Mouse (Mus musculus) ES-E14 (cell line): ENCODE data around the gene App. TPM values are rescaled to one million over a fixed set of nuclear protein-coding genes. Genes with fewer than 3 reads are reported as not detected.

ENCODE experiments used
- DNase-seq: peaks from one replicate; pipeline ENCODE4 v3.0.0-alpha.2; 2013; ENCODE audit warnings: low read depth, low spot score
- H3K27ac ChIP-seq: 2 replicates; pipeline ENCODE4 v1.5.1; 2012; ENCODE audit warnings: low read depth, mild to moderate bottlenecking, low read length, moderate library complexity, mixed read lengths; ENCODE audit not compliant: poor library complexity, insufficient read depth, severe bottlenecking
- H3K36me3 ChIP-seq: 2 replicates; pipeline ENCODE4 v1.6.1; 2012; ENCODE audit warnings: mild to moderate bottlenecking, low read length, moderate library complexity, mixed read lengths; ENCODE audit not compliant: control insufficient read depth, poor library complexity, insufficient read depth, severe bottlenecking
- H3K4me1 ChIP-seq, 2 experiments: fragments of 150-350 bp in 1 of 2; sonication (generic) in 1 of 2; 2 replicates each; pipeline ENCODE4 v1.6.1; 2012; ENCODE audit warnings: low read length in 2 of 2, mild to moderate bottlenecking in 1 of 2, mixed read lengths in 1 of 2; ENCODE audit not compliant: control insufficient read depth in 2 of 2, insufficient read depth in 2 of 2, poor library complexity in 1 of 2
- H3K4me3 ChIP-seq, 2 experiments: fragments of 150-350 bp in 1 of 2; sonication (generic) in 1 of 2; 2 replicates each; pipeline ENCODE4 v1.5.1; 2012; ENCODE audit warnings: low read length in 2 of 2, low read depth in 1 of 2, mild to moderate bottlenecking in 1 of 2, mixed read lengths in 1 of 2; ENCODE audit not compliant: insufficient read depth in 1 of 2, poor library complexity in 1 of 2, severe bottlenecking in 1 of 2
- H3K9ac ChIP-seq: 2 replicates; pipeline ENCODE4 v1.6.1; 2012; ENCODE audit warnings: low read depth, mild to moderate bottlenecking, low read length, mixed read lengths; ENCODE audit not compliant: poor library complexity, insufficient read depth, severe bottlenecking
- H3K9me3 ChIP-seq: fragments of 150-350 bp; sonication (generic); 2 replicates; pipeline ENCODE4 v1.6.1; 2012; ENCODE audit warnings: low read depth, mild to moderate bottlenecking, low read length; ENCODE audit not compliant: control insufficient read depth, insufficient read depth
- CHD2 ChIP-seq: IDR thresholded peaks from 2 replicates; pipeline ENCODE4 v1.6.1; 2014; ENCODE audit warnings: mild to moderate bottlenecking, low read depth, low read length, inconsistent platforms
- HCFC1 ChIP-seq: IDR thresholded peaks from 2 replicates; pipeline ENCODE4 v1.6.1; 2012; ENCODE audit warnings: low read length, inconsistent platforms, borderline replicate concordance; ENCODE audit not compliant: insufficient read depth
- MAFK ChIP-seq: IDR thresholded peaks from 2 replicates; pipeline ENCODE4 v1.6.1; 2014; ENCODE audit warnings: mild to moderate bottlenecking, low read depth, low read length, inconsistent platforms; ENCODE audit not compliant: insufficient read depth
- ZC3H11A ChIP-seq: IDR thresholded peaks from 2 replicates; pipeline ENCODE4 v1.6.1; 2012; ENCODE audit warnings: low read depth, mild to moderate bottlenecking, inconsistent platforms, low read length, borderline replicate concordance
- ZNF384 ChIP-seq: IDR thresholded peaks from 2 replicates; pipeline ENCODE4 v1.6.1; 2012; ENCODE audit warnings: low read depth, low read length, inconsistent platforms
- in situ Hi-C, 2 experiments: fragments of 600-800 bp; cut with MboI; formaldehyde crosslinking; loops; one replicate each; pipeline ENCODE4 v1.15.1; 2025; ENCODE audit warnings: low sequenced_read_pairs in 2 of 2, inconsistent platforms in 1 of 2; ENCODE audit not compliant: unreplicated experiment in 2 of 2
- total RNA-seq: library from RNA; depleted of rRNA; stranded (reverse); fragments of 300-350 nt; gene quantifications from 2 replicates; pipeline ENCODE4 v1.2.3, GENCODE M21; 2012

The App gene
- total RNA-seq, 1 experiment, result 52.4 TPM

- TF ChIP-seq MAFK, result no peak
- TF ChIP-seq ZNF384, result no peak
- TF ChIP-seq CHD2, result no peak
- TF ChIP-seq HCFC1, result no peak
- no peak for TF ChIP-seq ZC3H11A
- Histone ChIP-seq H3K27ac (no peak overlapping the region), H3K9me3 (no peaks in the 10 kb centered on the region), H3K36me3 (no peaks in the 10 kb centered on the region), H3K9ac (no peak overlapping the region), H3K4me1 (no peaks in the 10 kb centered on the region; a peak in 1 of 4 replicates), H3K4me3 (no peak overlapping the region)
- in situ Hi-C loops, result no loop called here
- DNase-seq, result no peak
Measured at GRCm38 (mm10) chr16:85114742-85115141, 58.8 kb downstream of the App start.

- no peak for DNase-seq
- H3K4me1 ChIP-seq, result no peaks in the 10 kb centered on the region; a peak in 1 of 4 replicates
- H3K36me3 ChIP-seq, result no peaks in the 10 kb centered on the region
- H3K9me3 ChIP-seq, result no peaks in the 10 kb centered on the region
- in situ Hi-C loops, result no loop called here
- no peak overlapping the region for H3K9ac ChIP-seq
- H3K4me3 ChIP-seq, result no peak overlapping the region
- H3K27ac ChIP-seq, result no peak overlapping the region
- TF ChIP-seq HCFC1, result no peak
- no peak for TF ChIP-seq MAFK
- TF ChIP-seq CHD2, result no peak
- no peak for TF ChIP-seq ZC3H11A
- no peak for TF ChIP-seq ZNF384
Measured at GRCm38 (mm10) chr16:85113941-85114340, 59.6 kb downstream of the App start.

GRCm38 (mm10) chr16:85112254-85112653 is 61.3 kb downstream of the App start:
- no peak overlapping the region for H3K27ac ChIP-seq
- H3K4me1 ChIP-seq, result no peaks in the 10 kb centered on the region; a peak in 1 of 4 replicates
- no peak overlapping the region for H3K4me3 ChIP-seq
- TF ChIP-seq ZC3H11A, result no peak
- TF ChIP-seq HCFC1, result no peak
- no peak for TF ChIP-seq ZNF384
- TF ChIP-seq CHD2, result no peak
- TF ChIP-seq MAFK, result no peak
- in situ Hi-C loops, result no loop called here
- no peak overlapping the region for H3K9ac ChIP-seq
- DNase-seq, result no peak
- H3K9me3 ChIP-seq, result no peaks in the 10 kb centered on the region
- no peaks in the 10 kb centered on the region for H3K36me3 ChIP-seq

GRCm38 (mm10) chr16:85110428-85110827 is 63.1 kb downstream of the App start:
- in situ Hi-C loops, result no loop called here
- Histone ChIP-seq H3K9me3 (no peaks in the 10 kb centered on the region), H3K36me3 (no peaks in the 10 kb centered on the region), H3K4me1 (no peaks in the 10 kb centered on the region; a peak in 1 of 4 replicates), H3K4me3 (no peak overlapping the region), H3K27ac (no peak overlapping the region), H3K9ac (no peak overlapping the region)
- TF ChIP-seq HCFC1, result no peak
- TF ChIP-seq ZNF384, result no peak
- no peak for TF ChIP-seq CHD2
- no peak for TF ChIP-seq MAFK
- TF ChIP-seq ZC3H11A, result no peak
- DNase-seq, result no peak

GRCm38 (mm10) chr16:85108486-85108885 is 65.1 kb downstream of the App start:
- no peak overlapping the region for H3K27ac ChIP-seq
- no peak overlapping the region for H3K9ac ChIP-seq
- H3K36me3 ChIP-seq, result no peaks in the 10 kb centered on the region
- H3K4me3 ChIP-seq, result no peak overlapping the region
- DNase-seq, result no peak
- in situ Hi-C loops, result no loop called here
- no peaks in the 10 kb centered on the region; a peak in 1 of 4 replicates for H3K4me1 ChIP-seq
- TF ChIP-seq MAFK, result no peak
- TF ChIP-seq ZNF384, result no peak
- TF ChIP-seq HCFC1, result no peak
- no peak for TF ChIP-seq ZC3H11A
- no peak for TF ChIP-seq CHD2
- no peaks in the 10 kb centered on the region for H3K9me3 ChIP-seq
